Mouse (Mus musculus) testis, adult 2 months (tissue): Measurements from ENCODE around the gene Abcc2. TPM values are rescaled to one million over a fixed set of nuclear protein-coding genes. Genes with fewer than 3 reads are reported as not detected.

ENCODE experiments used
- H3K27ac ChIP-seq: fragments of 200-500 bp; 2 replicates; pipeline ENCODE4 v1.5.1; 2012; ENCODE audit warnings: low read depth, low read length; ENCODE audit not compliant: control insufficient read depth, insufficient read depth
- H3K27me3 ChIP-seq: fragments of 200-500 bp; 2 replicates; pipeline ENCODE4 v1.6.1; 2012; ENCODE audit warnings: mild to moderate bottlenecking, low read length, moderate library complexity; ENCODE audit not compliant: control insufficient read depth, insufficient read depth
- H3K36me3 ChIP-seq: fragments of 200-500 bp; 2 replicates; pipeline ENCODE4 v1.6.1; 2012; ENCODE audit warnings: mild to moderate bottlenecking, low read length; ENCODE audit not compliant: control insufficient read depth, insufficient read depth
- H3K4me1 ChIP-seq: fragments of 200-500 bp; 2 replicates; pipeline ENCODE4 v1.6.1; 2012; ENCODE audit warnings: low read length; ENCODE audit not compliant: control insufficient read depth, insufficient read depth
- H3K4me3 ChIP-seq: fragments of 200-500 bp; 2 replicates; pipeline ENCODE4 v1.5.1; 2012; ENCODE audit warnings: low read depth, mild to moderate bottlenecking, low read length, moderate library complexity, mixed read lengths; ENCODE audit not compliant: control insufficient read depth
- CTCF ChIP-seq: fragments of 200-500 bp; IDR thresholded peaks from 2 replicates; pipeline ENCODE4 v1.5.1; 2012; ENCODE audit warnings: low read depth, mild to moderate bottlenecking, inconsistent platforms, low read length, moderate library complexity; ENCODE audit not compliant: control insufficient read depth, insufficient read depth, insufficient replicate concordance
- POLR2A ChIP-seq: fragments of 200-500 bp; IDR thresholded peaks from 2 replicates; pipeline ENCODE4 v1.6.1; 2012; ENCODE audit warnings: low read depth, mild to moderate bottlenecking, inconsistent platforms, low read length, moderate library complexity; ENCODE audit not compliant: control insufficient read depth
- polyA plus RNA-seq: library from polyadenylated mRNA; depleted of rRNA; stranded (reverse); fragments of >200 nt; gene quantifications from 2 replicates; pipeline ENCODE4 v1.2.3, GENCODE M21; 2012

The Abcc2 gene
- polyA plus RNA-seq, 1 experiment = 0.33 TPM

GRCm38 (mm10) chr19:43852837-43853545 lies 71.0 kb downstream of the Abcc2 start:
- Histone ChIP-seq H3K36me3 (peaks cover 1% of the 10 kb centered on the region), H3K4me3 (no peak overlapping the region), H3K27me3 (no peaks in the 10 kb centered on the region), H3K4me1 (no peaks in the 10 kb centered on the region; the same call in 1 of the 2 replicates), H3K27ac (no peak overlapping the region)
- TF ChIP-seq POLR2A = no peak
- TF ChIP-seq CTCF = 0 out of 2 replicates have a peak, but pooled peaks have one; percentile 4

GRCm38 (mm10) chr19:43857347-43857746 lies 75.4 kb downstream of the Abcc2 start:
- Histone ChIP-seq H3K27me3 (no peaks in the 10 kb centered on the region), H3K27ac (no peak overlapping the region), H3K4me3 (no peak overlapping the region), H3K4me1 (no peaks in the 10 kb centered on the region), H3K36me3 (peaks cover 1% of the 10 kb centered on the region; the same call in 1 of the 2 replicates)
- TF ChIP-seq POLR2A (no peak), CTCF (no peak)

DNA sequence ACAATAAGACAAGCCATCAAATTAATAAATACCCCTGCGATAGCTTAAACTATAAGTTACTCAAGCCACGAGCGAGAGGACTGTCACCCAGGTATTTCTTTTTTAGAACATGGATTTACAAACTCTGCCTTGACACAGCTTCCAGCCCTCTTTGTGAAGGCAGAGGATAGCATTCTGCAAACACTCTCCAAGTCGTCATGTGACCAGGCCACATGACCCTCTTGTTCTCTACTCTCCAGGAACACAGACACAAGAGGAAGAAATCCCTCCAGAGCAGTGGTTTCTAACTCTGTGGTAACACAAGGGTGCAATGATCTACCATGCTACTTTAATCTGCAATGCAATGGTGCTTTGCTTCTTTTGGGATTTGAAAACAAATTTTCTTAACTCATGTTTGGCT lies 88.4 kb downstream of the Abcc2 start:
- Histone ChIP-seq H3K27ac (no peak overlapping the region), H3K4me1 (peaks cover 5% of the 10 kb centered on the region), H3K36me3 (no peaks in the 10 kb centered on the region), H3K27me3 (no peaks in the 10 kb centered on the region), H3K4me3 (no peak overlapping the region)
- TF ChIP-seq POLR2A = no peak
- no peak for TF ChIP-seq CTCF

GRCm38 (mm10) chr19:43874351-43874750 lies 92.4 kb downstream of the Abcc2 start:
- H3K4me1 ChIP-seq = peaks cover 12% of the 10 kb centered on the region
- no peaks in the 10 kb centered on the region for H3K27me3 ChIP-seq
- no peaks in the 10 kb centered on the region for H3K36me3 ChIP-seq
- H3K4me3 ChIP-seq = no peak overlapping the region
- TF ChIP-seq POLR2A (no peak), CTCF (no peak)
- H3K27ac ChIP-seq = no peak overlapping the region

GRCm38 (mm10) chr19:43875996-43876395 lies 94.0 kb downstream of the Abcc2 start:
- no peaks in the 10 kb centered on the region for H3K36me3 ChIP-seq
- H3K27ac ChIP-seq = no peak overlapping the region
- TF ChIP-seq POLR2A = no peak
- TF ChIP-seq CTCF = no peak
- H3K4me1 ChIP-seq = peaks cover 21% of the 10 kb centered on the region
- no peak overlapping the region for H3K4me3 ChIP-seq
- no peaks in the 10 kb centered on the region for H3K27me3 ChIP-seq

DNA sequence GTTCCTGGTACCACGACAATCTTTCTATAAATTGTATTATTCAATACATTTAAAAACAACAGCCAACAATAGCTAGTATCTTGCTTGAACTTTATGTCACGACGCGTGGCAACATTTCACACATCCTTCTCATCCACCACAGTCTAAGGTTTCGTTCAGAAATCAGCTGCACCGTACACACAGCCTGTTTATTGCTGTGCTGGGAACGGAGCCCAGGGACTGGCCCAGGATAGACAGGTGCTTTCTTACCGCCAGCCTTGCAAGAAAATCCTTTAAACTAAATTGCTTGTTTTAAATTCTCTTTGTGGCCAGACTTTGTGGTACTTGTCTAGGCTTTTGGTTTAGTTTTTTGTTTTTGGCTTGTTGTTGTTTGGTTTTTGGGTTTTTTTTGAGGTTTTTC lies 95.4 kb downstream of the Abcc2 start:
- Histone ChIP-seq H3K36me3 (no peaks in the 10 kb centered on the region), H3K4me1 (peaks cover 21% of the 10 kb centered on the region), H3K27ac (no peak overlapping the region), H3K4me3 (no peak overlapping the region), H3K27me3 (no peaks in the 10 kb centered on the region)
- TF ChIP-seq POLR2A (no peak), CTCF (no peak)

GRCm38 (mm10) chr19:43878111-43879092 lies 96.4 kb downstream of the Abcc2 start:
- Histone ChIP-seq H3K4me3 (no peak overlapping the region), H3K27me3 (no peaks in the 10 kb centered on the region), H3K4me1 (peaks cover 21% of the 10 kb centered on the region), H3K27ac (no peak overlapping the region), H3K36me3 (no peaks in the 10 kb centered on the region)
- TF ChIP-seq CTCF (no peak), POLR2A (no peak)
